Mouse (Mus musculus): ENCODE measurements around the gene Lrrc57. TPM values are rescaled to one million over a fixed set of nuclear protein-coding genes. Genes with fewer than 3 reads are reported as not detected.
"Not testable (repeated sequence)": the region's sequence is repeated elsewhere in the genome, so short reads cannot be mapped to it uniquely, and the experiment has no call there.

Gene Lrrc57
- total RNA-seq, 2 experiments from 2014 or later: 11.5 to 12.0 TPM

DNA sequence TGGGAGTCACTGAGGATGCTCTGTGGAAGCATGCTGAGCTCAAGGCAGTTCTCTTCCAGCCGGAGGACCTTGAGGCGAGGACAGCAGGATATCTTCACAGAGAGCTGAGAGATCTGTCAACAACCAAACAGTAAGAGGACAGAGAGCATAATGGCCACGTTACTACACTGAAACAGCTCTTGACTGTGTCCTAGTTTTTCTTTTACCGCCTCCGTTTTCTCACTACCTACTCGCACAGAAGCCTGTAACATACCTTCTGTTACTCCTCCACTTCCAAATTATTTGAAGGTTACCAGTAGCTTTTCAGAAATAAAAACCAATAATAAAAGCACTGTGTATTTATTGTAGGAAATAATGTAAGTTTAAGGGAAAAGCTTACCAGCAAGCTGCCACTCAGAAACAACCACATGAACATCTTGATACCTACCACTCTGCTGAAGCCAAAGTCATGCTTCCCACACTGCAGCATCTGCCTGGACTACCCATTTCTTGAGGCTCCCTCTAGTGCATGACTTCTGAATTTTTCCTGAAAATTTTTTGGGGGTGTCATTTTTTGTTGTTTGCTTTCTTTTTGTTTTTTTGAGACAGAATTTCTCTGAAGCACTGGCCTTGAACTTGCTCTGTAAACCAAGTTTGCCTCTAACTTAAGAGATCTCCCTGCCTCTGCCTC is 3.2 kb downstream of the Lrrc57 start:
- DNase-seq: no peak

DNA sequence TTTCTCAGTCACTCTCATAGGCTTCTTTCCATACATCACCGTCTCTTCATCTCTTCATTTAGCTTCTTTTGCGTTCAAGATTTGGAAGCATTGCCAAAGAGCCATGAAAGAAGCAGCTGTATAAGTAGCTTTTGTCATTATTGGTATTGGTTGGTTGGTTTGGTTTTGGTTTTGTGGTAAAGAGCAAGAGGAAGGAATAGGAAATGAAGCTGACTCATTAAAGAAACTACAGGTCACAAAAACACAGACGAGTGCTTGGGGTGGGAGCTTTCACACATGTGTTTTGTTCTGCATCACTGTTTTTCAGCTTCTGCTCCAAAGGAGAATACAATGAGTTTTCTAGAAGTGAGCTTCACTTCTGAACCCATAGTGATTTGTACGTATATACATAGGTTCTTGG is 9.8 kb downstream of the Lrrc57 start:
- no peak for DNase-seq

DNA sequence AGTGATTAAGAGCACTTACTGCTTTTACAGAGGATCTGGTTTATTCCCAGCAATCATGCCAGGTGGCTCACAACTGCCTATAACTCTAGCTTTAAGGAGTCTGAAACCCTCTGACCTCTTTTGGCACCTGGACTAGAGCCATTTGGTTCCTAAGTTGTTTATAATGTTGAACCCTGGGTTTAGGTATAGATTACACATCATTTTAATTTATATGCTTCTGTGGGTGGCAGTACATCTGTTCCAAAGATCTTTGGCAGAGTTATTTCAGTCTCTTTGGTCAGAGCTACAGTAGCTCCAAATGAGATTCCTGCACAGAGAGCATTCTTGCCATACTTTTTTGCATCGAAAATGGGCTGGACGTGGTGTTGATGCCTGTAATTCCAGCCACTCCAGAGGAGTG is 11.6 kb downstream of the Lrrc57 start:
- no peak for DNase-seq

DNA sequence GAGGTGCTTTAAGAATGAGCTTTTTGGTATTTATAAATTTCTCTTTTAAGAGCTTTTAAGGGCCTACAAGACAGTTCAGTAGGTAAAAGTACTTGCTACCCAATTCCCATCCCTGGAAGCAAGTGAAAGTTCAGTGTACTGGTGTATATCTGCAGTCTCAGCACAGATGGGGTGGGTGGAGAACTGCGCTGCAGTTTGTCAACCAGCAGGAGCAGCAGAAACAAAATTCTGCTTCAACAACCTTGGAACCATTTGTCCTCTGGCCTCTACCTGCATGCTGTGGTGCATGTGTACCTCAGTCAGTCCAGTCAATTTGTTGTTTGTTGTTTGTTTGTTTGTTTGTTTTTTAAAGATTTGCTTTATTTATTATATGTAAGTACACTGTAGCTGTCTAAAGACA is 17.1 kb downstream of the Lrrc57 start:
- no peak for DNase-seq

DNA sequence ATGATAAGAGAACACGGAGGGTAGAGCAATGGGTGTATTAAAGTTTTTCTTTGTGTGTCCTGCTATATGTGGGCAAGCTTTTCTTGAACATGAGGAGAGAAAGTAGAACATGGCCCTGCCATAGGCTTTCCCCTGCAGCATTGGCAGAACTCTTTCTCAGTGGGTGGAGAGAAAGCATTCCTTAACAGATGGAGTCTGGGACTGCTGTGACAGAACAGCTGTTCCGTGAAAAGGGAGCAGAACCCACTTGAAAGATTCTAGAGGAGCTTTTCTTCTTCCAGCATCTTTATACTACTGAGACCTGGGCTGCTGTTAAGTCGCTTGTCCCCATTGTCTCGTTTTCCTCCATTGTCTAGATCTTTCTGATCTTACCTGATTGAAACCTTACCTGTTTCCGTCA is 19.6 kb downstream of the Lrrc57 start:
- DNase-seq: no peak

DNA sequence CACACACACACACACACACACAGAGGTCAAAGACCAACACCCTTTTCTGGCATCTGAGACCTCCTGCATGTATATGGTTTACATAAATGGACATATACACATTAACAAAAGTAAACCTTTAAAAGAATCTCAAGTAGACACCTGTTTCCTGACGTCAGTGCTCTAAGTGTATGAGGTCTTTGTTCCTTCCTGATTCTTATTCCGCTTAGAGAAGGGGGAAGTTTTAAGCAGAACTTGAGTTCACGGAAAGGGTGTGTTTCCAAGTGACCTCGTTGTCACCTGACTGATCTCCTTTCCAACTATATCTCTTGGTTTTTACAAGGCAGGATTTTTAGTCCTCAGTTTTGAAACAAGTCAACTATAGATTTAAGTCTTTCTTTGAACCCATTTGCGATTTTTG is 31.0 kb downstream of the Lrrc57 start:
- no peak for DNase-seq

DNA sequence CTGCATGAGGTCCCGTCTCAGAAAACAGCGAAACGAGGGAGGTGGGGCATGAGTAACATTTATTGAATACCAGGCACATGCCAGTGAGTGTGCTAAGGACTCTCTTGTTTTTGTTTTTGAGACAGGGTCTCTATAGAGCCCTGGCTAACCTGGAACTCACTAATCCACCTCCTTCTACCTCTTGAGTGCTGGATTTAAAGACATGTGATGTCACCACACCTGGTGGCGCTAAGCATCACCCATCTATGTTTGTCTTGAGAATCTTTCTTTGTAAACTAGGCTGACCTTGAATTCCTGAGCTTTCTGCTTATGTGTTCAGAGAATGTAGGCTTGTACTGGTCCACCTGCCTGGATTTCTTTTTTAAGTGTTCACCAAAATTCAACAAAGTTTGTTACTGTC is 31.5 kb downstream of the Lrrc57 start:
- no peak for DNase-seq

DNA sequence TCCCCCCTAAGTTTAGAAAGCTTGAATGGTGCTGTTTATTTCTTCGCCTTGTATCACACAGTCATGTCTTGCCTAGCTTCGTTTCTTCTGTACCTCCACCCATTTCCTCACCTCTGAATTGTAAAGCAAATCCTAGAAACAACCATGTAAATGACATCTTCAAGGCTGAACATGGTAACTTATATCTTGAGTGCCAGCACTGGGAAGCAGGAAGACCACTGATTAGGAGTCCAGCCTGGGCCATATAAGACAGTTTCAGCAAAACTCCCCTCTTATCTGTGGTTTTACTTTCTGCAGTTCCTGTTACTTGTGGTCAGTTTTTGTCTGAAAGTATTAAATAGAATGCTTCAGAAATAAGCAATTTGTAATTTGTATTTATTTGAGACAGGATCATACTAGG is 33.3 kb downstream of the Lrrc57 start:
- DNase-seq: no peak

DNA sequence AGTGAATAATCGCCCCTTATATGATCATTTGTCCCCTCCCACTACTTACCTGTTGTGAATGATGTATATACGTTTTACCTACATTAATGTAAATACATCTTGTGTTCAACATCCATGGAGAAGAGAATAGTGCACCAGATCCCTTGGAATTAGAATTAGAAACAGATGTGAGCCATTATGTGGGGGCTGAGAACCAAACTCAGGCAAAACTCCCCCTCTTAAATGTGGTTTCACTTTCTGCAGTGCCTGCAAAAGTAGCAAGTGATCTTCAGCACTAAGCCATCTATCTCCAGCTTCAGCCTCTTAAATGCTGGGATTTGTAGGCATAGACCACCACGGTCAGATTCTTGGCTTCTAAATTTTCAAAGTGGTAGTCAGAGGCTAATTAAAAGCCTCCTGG is 34.2 kb downstream of the Lrrc57 start:
- no peak for DNase-seq

DNA sequence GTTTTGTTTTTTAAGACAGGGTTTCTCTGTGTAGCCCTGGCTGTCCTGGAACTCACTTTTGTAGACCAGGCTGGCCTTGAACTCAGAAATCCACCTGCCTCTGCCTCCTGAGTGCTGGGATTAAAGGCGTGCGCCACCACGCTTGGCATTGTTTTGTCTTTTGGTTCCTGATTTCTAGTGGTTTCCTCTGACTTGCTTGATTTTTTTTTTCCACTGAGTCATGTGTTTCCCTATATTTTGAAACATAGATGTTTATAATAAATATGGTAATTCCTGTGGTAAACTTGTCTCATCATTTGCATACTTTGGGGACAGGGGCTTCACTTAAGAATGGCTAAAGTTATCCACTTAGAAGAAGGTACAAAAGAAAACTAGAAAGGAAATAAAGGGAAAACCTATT is 37.2 kb downstream of the Lrrc57 start:
- DNase-seq: not testable (repeated sequence)

DNA sequence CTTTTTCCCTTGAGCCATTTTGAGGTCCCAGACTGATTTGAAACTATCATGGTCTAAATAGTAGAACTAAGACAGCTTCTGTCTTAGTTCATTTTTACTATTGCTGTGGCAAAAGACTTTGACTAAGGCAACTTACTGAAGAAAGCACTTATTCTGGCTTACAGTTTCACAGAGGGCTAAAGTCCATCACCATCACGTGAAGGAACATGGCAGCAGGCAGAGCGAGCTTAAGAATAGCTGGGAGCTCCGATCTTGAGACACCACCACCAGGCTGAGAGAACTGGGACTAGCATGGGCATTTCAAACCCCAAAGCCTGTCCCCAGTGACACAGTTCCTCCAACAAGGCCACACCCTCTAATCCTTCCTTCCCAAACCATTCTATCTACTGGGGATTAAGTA is 38.2 kb downstream of the Lrrc57 start:
- DNase-seq: no peak

DNA sequence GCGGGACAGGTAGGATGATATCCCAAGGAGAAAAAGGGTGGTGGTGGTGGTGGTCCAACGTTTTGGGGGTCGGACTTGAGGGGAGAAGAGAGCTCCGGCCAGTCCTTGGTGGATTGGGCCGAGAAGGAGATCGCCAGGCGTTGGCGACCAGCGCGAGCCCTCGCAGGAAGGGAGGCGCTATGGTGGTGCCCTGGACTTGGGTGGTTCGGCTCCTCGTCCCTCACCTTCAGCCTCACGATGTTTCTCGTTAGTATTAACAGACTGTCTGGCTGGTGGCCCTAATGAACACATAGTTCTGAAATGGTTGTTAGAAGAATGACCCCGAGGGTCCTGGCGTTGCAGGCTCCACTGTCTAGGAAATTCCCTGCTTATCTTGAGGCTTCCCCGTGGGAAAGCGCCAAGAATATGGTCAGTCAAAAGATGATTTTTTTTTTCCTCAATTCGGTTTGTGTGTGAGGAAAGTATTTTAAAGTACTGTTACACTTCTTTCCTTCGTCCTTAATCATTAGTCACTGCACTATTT is 41.5 kb downstream of the Lrrc57 start:
- no peak for DNase-seq

DNA sequence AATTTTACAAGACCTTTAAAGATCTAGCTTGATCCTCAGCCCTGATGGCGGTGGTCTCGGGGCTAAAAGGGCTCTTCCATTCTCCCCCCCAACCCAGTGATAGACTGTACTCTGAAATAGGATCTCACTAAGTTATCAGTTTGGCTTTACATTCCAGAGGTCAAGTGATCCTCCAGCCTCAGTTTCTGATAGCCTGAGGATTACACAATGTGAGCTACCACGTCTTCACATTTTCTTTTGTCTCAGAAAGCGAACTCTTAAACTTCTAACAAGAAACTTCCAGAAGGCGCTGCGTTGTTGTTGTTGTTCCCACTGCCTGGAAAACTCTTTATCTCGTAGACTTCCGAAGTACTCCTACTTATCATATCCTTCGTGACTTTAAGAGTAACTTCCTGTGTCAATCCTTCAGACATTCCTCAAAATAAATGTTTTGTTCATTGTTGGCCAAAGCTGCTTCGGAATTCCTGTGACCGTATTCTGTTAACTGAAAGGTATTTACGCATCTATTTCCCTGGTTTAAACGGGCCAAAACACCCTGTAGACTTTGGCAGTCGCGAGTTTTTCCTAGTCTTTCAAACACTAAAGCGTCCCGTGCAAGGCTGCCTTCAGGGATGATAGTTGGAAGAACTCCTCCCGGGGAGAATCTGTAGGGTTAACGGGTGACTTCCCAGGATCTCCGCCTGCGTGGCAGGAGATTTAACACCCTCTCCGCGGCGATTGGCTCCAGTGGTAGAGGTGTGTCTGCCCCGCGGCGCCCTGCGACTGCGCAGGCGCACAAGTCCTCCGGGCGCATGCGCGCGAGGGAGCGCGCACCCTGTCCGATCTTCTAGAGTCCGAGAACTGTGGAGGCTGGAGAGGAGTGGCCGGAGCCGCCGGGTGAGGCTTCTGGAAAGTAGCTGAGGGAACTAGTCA is 42.2 kb downstream of the Lrrc57 start, which contains the start of gene Snap23:
Gene Snap23 (plus strand): TSS at position 786 of the 912 bp plus-strand sequence.
- peak; percentile 92 for DNase-seq

DNA sequence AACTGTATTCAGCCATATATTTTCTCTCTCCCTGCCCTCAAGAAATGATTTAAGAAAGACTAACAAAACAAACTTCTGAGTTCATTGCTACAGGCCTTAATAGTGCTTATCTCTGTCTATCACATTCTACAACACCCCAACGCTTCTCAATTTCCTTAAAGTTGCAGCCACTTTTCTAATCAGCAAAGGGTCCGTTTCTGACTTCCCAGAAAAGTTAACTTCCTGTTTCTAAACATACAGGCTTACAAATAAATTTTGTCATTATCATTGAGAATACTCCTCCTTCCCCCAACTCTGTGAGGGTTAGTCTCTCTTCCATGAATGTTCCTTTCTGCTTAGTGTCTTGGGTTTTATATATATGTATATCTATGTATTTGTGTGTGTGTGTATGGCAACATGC is 44.0 kb downstream of the Lrrc57 start:
- no peak for DNase-seq

DNA sequence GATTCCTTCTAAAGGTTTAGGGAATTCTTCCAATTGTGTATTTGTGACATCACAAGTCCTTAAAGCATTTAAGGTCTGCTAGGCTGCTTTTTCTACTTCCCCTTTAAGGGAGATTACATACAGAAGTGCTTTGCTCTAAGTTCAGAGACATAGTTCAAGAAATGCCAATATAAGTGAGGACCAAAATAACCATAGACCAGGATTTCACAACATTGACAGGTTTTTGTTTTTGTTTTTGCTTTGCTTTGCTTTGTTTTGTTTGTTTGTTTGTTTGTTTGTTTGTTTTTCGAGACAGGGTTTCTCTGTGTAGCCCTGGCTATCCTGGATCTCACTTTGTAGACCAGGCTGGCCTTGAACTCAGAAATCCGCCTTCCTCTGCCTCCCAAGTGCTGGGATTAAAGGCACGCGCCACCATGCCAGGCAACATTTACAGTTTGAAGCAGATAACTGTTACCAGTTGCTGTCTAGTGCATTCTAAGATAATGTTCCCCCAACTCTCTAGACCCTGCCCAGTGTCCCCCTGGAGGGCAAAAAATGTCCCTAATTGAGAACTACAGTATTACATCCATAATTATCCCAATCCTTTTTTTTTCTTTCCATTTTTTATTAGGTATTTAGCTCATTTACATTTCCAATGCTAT is 44.7 kb downstream of the Lrrc57 start:
- DNase-seq: not testable (repeated sequence)

DNA sequence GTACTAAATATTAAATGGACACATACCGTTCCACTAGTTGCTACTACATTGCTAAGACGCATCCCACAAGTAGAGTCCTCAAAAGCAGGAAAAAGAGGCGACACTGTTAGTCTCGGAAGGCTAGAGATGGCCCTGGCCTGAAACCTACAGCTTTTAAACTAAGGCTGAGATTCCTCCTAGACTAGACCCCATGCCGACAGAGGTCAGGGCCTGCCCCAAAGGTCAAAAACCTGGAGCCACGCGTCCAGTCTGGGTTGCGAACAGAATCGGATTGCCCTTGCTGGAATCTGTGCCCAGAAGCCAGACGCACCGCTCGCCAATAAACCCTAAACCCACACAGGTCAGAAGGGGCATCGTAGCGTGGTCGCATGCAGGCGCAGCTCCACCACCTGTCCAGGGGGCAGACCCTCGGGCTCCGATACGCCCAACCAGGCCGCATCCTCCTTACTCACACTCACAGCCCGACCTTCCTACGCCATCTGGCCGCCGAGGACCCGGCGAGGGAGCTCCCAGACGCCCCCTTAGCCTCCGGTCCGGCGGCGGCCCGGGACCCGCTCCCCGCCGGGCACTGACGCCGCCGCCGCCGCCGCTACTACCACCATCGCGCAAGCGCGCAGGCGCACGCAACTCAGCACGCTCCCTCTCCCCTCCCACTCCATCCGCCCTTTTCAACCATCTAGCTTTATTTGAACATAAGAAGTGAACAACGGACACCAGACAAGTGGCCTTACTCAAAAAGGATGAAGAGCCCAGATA is 45.9 kb downstream of the Lrrc57 start, which contains the start of gene Zfp106:
Gene Zfp106 (minus strand): TSS at position 609 of the 756 bp plus-strand sequence.
- DNase-seq: peak; percentile 87

DNA sequence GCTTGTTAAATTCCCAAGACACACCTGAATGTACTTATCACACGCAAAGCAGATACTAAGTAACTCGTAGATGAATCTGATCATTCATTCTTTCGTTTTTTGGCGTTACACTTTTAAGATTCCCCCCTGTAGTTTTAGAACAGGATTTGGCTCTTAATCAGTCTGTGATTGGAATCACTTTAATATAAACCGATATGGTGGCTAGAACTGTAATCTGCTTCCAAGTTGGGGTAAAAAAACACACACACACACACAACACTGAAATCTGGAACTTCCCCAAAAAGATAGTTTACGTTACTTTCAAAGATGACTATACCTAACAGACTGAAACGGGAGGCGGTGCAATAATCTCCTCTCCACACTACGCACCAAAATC is 46.5 kb downstream of the Lrrc57 start:
- DNase-seq: no peak

DNA sequence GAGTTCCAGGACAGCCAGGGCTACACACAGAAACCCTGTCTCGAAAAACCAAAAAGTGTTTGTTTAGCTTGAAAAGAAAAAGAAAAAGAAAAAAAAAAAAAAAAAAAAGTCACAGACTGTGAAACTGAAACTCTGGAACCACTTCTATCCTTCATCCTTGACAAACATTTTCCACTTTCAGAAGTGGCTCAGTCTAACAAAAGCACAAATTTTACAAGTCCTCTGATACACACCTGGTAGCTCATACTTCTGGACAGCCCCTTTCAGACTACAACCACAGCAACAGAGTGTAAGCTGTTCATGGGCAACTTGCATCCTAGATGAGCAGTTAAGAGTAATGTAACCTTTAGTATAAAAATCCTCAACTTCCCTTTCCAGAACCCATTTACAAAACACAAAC is 47.8 kb downstream of the Lrrc57 start:
- no peak for DNase-seq

DNA sequence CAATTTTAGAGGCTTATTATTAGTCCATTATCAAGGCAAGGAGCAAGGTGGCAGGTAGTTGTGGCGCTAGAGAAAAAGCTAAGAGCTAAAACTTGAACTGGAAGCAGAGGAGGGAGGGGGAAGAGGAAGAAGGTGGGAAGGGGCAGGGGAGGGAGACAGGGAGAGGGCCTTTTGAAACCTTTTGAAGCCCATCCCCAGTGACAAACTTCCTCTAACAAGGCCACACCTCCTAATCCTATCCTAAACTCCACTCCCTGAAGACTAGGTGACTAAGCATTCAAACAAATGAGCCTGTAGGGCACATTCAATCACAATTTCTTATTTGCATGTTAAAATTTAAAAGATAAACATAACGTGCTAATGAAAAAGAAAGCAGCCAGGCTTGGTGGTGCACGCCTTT is 50.5 kb downstream of the Lrrc57 start:
- no peak for DNase-seq

DNA sequence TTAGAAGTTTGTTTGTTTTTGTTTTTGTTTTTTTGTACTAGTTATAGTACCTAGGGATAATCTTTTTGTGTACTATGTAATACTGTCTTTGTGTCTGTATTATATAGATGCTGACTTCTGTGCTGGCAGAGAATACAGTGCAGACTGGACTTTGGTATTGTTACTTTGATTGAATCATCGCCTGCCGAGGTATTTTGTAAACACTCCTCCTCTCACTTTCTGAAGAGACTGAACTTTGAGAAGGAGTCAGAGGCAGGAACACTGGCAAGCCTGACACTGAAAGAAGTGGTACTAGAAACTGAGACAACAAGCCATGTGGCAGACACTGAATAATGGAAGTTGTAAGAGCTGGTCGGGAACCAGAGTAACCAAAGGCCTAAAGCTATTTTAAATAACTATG is 52.5 kb downstream of the Lrrc57 start:
- DNase-seq: no peak
